Mouse (Mus musculus): Measurements from ENCODE around the gene Atxn10. TPM values are rescaled to one million over a fixed set of nuclear protein-coding genes. Genes with fewer than 3 reads are reported as not detected.

Gene Atxn10
- total RNA-seq (2014; rRNA removed) = 294 and 311 TPM in 2 replicates
- polyA plus RNA-seq (2015; fragmentation: Nextera tagmentation; extraction: Ambion mirVana) = 498 and 536 TPM in 2 replicates

DNA sequence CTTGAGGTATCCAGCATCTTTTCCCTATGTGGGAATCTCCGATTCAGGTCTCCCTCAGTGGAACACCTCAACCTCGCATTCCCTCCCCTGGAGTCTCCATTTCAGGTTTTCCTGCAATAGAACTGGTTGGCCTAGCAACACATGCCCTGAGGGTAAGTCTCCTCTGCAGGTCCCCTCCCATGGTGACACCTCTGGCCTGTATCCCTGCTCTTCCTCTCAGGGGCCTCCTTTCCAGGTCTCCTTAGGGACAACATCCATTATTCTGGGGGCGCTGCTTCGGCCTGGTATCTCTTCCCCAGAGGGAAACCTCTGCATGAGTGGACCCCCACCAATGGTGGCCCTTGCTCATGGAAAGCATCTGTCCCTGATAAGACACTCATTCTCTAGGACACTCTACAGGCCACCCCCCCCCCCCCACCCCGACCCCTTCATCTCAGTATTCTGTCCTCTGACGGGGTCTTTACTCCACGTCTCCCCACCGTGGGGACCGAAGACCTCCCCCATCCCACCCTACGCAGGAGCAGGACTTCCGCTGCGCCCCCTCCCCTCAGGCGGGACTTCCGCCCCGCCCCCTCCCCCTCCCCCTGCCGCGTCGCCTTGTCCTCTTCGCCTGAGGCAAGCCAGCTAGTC, at the start of gene Atxn10:
Gene Atxn10, plus strand, starts transcription at position 575 of the 630 bp plus-strand sequence.
- DNase-seq (no peak), ATAC-seq (no peak)
- 13% methylated on average over 10 of the region's 19 CpGs for WGBS
- H3K4me3 ChIP-seq (ENCODE audit: low read depth, low read length) = peak within 1 kb of the TSS; percentile 68
- H3K9ac ChIP-seq = peak within 1 kb of the TSS; percentile 92
- no peaks in the 10 kb centered on the region for H3K36me3 ChIP-seq (ENCODE audit: insufficient read depth)
- TF ChIP-seq CTCF (IDR thresholded peaks at IDR 0.05; ENCODE audit: low read depth) = no peak
- peak within 1 kb of the TSS; percentile 76 for H3K4me2 ChIP-seq (ENCODE audit: low read depth)
- H3K9me3 ChIP-seq (ENCODE audit: low read length) = no peaks in the 10 kb centered on the region
- peak within 1 kb of the TSS; percentile 99 for H3K27ac ChIP-seq (ENCODE audit: low read depth, low read length)
- peaks cover 16% of the 10 kb centered on the region for H3K4me1 ChIP-seq (ENCODE audit: insufficient read depth)
- no peaks in the 10 kb centered on the region for H3K27me3 ChIP-seq (ENCODE audit: insufficient read depth, low read length)

DNA sequence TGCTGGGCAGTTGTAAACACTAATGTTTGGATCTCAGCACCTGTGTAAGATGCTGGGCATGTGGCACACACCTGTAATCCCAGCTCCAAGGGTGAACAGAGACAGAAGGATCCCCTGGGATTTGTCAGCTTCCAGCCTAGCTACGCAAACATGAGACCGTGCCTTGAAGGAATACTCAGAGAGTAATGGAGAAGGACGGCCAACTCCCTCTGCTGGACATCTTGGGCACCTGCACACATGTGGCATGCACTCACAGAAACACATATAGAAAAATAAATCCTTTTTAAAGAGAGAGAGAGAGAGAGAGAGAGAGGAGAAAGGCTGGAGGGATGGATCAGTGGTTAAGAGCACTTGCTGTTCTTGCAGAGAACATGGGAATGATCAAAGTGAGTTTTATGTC, 41.4 kb upstream of the Atxn10 start:
- Histone ChIP-seq H3K27me3 (ENCODE audit: insufficient read depth, low read length) (no peaks in the 10 kb centered on the region), H3K4me1 (ENCODE audit: insufficient read depth) (peaks cover 10% of the 10 kb centered on the region), H3K36me3 (ENCODE audit: insufficient read depth) (no peaks in the 10 kb centered on the region), H3K9ac (no peak overlapping the region), H3K27ac (ENCODE audit: low read depth, low read length) (no peak overlapping the region), H3K4me2 (ENCODE audit: low read depth) (no peak overlapping the region), H3K4me3 (ENCODE audit: low read depth, low read length) (no peak overlapping the region), H3K9me3 (ENCODE audit: low read length) (no peaks in the 10 kb centered on the region)
- ATAC-seq (no peak), DNase-seq (no peak)
- WGBS = 83% methylated on average over 3 of the region's 3 CpGs
- peak; percentile 50 for TF ChIP-seq CTCF (IDR thresholded peaks at IDR 0.05; ENCODE audit: low read depth)

DNA sequence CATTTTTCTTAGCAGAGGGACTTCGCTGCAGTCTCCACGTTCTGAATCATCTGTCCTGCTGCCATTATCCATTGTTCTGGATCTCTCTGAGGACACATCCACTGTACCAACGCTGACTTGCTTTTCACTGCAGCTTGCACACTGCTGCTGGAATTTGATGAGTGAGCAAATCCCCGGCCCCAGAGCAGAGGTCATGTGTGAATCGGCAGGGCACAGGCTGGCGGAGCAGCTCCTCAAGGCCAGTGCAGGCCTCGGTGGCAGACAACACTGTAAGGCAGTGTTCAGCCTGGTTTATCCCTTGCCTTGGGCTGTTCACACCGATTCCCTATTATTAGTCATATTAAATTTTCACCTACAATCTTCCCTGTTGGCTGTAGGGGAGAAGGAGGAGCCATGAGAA, 40.5 kb upstream of the Atxn10 start:
- no peak overlapping the region for H3K9ac ChIP-seq
- H3K4me2 ChIP-seq (ENCODE audit: low read depth) = no peak overlapping the region
- H3K27me3 ChIP-seq (ENCODE audit: insufficient read depth, low read length) = no peaks in the 10 kb centered on the region
- DNase-seq (peak; percentile 20), ATAC-seq (no peak; the same call in 1 of the 2 replicates)
- peaks cover 10% of the 10 kb centered on the region for H3K4me1 ChIP-seq (ENCODE audit: insufficient read depth)
- H3K36me3 ChIP-seq (ENCODE audit: insufficient read depth) = no peaks in the 10 kb centered on the region
- WGBS = 69% methylated on average over 8 of the region's 8 CpGs
- no peaks in the 10 kb centered on the region for H3K9me3 ChIP-seq (ENCODE audit: low read length)
- no peak for TF ChIP-seq CTCF (IDR thresholded peaks at IDR 0.05; ENCODE audit: low read depth)
- peak overlapping the region; percentile 37 for H3K27ac ChIP-seq (ENCODE audit: low read depth, low read length)
- H3K4me3 ChIP-seq (ENCODE audit: low read depth, low read length) = no peak overlapping the region

DNA sequence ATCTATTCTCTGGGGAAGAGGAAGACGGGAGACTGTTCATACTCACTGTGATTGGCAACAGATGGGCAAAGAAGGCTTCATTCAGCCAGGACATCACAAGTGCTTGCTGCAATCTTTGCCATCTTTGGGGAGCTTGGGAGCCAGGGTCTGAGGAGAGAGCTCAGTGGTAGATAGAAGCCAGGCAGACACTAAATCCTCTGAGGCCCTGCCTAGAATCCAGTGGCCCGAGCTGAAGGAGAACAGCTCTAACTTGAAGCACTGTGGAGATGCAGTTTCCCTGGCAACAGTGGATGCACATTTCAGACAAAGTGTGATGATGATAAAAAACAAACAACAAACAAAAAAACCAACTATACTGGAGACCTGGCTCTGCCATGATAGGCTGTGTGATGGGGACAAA, 40.1 kb upstream of the Atxn10 start:
- TF ChIP-seq CTCF (IDR thresholded peaks at IDR 0.05; ENCODE audit: low read depth) = no peak
- Histone ChIP-seq H3K27me3 (ENCODE audit: insufficient read depth, low read length) (no peaks in the 10 kb centered on the region), H3K4me1 (ENCODE audit: insufficient read depth) (peaks cover 10% of the 10 kb centered on the region), H3K27ac (ENCODE audit: low read depth, low read length) (peak overlapping the region; percentile 37), H3K4me2 (ENCODE audit: low read depth) (no peak overlapping the region), H3K36me3 (ENCODE audit: insufficient read depth) (no peaks in the 10 kb centered on the region), H3K9ac (no peak overlapping the region), H3K9me3 (ENCODE audit: low read length) (no peaks in the 10 kb centered on the region), H3K4me3 (ENCODE audit: low read depth, low read length) (no peak overlapping the region)
- 29% methylated on average over 2 of the region's 2 CpGs for WGBS
- ATAC-seq (peak; percentile 63), DNase-seq (peak; percentile 55)

DNA sequence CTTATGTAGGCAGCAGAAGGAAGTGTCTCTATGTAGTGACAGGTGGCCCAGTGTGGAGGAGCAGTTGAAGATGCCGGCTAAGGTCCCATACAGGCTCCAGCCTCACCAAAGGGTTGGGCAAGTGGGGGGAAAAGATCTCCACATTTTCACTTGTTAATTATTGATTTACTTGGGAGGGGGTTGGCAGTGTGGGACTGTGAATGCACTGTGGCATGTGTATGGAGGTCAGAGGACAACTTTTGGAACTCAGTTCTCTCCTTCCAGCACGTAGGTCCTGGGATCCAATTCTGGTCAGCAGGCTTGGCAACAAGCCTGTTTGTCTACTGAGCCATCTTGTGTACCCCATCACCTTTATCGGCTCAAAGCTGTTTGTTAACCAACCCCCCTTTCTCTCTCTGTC, 39.5 kb upstream of the Atxn10 start:
- no peaks in the 10 kb centered on the region for H3K27me3 ChIP-seq (ENCODE audit: insufficient read depth, low read length)
- no peak overlapping the region for H3K4me3 ChIP-seq (ENCODE audit: low read depth, low read length)
- ATAC-seq (no peak), DNase-seq (no peak)
- H3K27ac ChIP-seq (ENCODE audit: low read depth, low read length) = peak overlapping the region; percentile 37; the same call in 1 of the 2 replicates
- TF ChIP-seq CTCF (IDR thresholded peaks at IDR 0.05; ENCODE audit: low read depth) = no peak
- H3K9me3 ChIP-seq (ENCODE audit: low read length) = no peaks in the 10 kb centered on the region
- H3K4me1 ChIP-seq (ENCODE audit: insufficient read depth) = peaks cover 10% of the 10 kb centered on the region
- WGBS = 66% methylated on average over 3 of the region's 3 CpGs
- no peaks in the 10 kb centered on the region for H3K36me3 ChIP-seq (ENCODE audit: insufficient read depth)
- no peak overlapping the region for H3K4me2 ChIP-seq (ENCODE audit: low read depth)
- no peak overlapping the region for H3K9ac ChIP-seq

DNA sequence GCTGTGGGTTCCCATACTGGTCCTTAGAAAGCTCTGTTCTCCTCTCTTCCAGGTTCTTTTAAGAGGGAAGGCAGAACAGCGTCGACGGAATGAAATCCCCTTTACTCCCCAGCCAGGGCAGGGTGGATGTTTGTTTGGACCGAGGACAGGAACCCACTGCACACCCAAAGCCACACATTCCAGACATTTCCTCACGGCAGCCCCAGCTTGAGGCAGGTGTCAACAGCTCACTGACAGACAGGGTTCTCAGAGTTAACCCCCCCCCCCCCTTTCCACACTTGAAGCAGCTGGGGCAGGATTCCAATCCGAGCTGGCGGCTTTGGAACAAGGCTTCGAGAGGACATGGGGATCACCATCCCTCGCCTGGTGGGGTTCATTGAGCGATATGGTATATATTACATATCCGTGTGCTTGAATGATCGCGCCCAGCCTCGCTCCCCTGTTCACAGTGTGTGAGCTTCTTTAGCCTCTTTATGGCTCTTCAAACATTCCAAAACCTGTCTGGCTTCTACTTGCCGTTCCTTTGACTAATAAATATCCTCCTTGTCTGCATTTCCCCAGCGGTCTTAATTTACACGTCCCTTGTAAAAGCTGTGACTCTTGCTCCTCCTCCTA, 37.8 kb upstream of the Atxn10 start:
- Histone ChIP-seq H3K9me3 (ENCODE audit: low read length) (no peaks in the 10 kb centered on the region), H3K4me2 (ENCODE audit: low read depth) (no peak overlapping the region), H3K27ac (ENCODE audit: low read depth, low read length) (no peak overlapping the region), H3K36me3 (ENCODE audit: insufficient read depth) (no peaks in the 10 kb centered on the region), H3K9ac (0 out of 2 replicates have a peak overlapping the region, but pooled peaks have one; percentile 10), H3K4me1 (ENCODE audit: insufficient read depth) (peaks cover 10% of the 10 kb centered on the region), H3K4me3 (ENCODE audit: low read depth, low read length) (no peak overlapping the region), H3K27me3 (ENCODE audit: insufficient read depth, low read length) (no peaks in the 10 kb centered on the region)
- no peak for TF ChIP-seq CTCF (IDR thresholded peaks at IDR 0.05; ENCODE audit: low read depth)
- DNase-seq (no peak), ATAC-seq (no peak)
- WGBS = 53% methylated on average over 17 of the region's 17 CpGs

DNA sequence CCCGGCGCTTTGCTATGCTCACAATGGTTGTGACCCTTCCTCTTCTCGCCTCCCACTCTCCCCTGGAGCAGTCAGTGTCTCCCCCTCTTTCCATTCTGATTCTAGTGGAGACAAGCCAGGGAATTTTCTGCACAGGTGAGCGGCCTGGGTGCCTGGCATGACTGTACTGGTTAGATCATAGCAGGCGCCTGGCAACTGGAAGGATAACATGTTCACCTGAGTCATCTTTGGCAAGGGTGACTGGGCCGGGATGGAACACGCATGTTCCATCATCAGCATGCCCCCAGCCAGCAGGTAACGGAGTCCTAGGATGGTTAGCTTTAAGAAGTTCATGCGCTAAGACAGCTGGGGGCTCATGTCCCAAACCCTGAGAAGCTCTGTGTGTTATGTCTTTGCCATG, 37.1 kb upstream of the Atxn10 start:
- Histone ChIP-seq H3K4me2 (ENCODE audit: low read depth) (no peak overlapping the region), H3K27ac (ENCODE audit: low read depth, low read length) (no peak overlapping the region), H3K9ac (no peak overlapping the region), H3K36me3 (ENCODE audit: insufficient read depth) (no peaks in the 10 kb centered on the region), H3K4me1 (ENCODE audit: insufficient read depth) (peaks cover 10% of the 10 kb centered on the region), H3K9me3 (ENCODE audit: low read length) (no peaks in the 10 kb centered on the region), H3K27me3 (ENCODE audit: insufficient read depth, low read length) (no peaks in the 10 kb centered on the region), H3K4me3 (ENCODE audit: low read depth, low read length) (no peak overlapping the region)
- 91% methylated on average over 9 of the region's 9 CpGs for WGBS
- DNase-seq (no peak), ATAC-seq (no peak)
- TF ChIP-seq CTCF (IDR thresholded peaks at IDR 0.05; ENCODE audit: low read depth) = no peak
